Mouse (Mus musculus) bone marrow, adult 2 months (tissue): Measurements from ENCODE around the gene Fgfr2. TPM values are rescaled to one million over a fixed set of nuclear protein-coding genes. Genes with fewer than 3 reads are reported as not detected.

Source experiments
- H3K27ac ChIP-seq: fragments of 200-500 bp; 2 replicates; pipeline ENCODE4 v1.5.1; 2012; ENCODE audit warnings: low read depth, mild to moderate bottlenecking, control low read depth, inconsistent platforms, low read length; ENCODE audit not compliant: control insufficient read depth, poor library complexity, insufficient read depth
- H3K4me1 ChIP-seq: fragments of 200-500 bp; 2 replicates; pipeline ENCODE4 v1.6.1; 2011; ENCODE audit warnings: low read length; ENCODE audit not compliant: control insufficient read depth, insufficient read depth
- H3K4me3 ChIP-seq: fragments of 200-500 bp; replicated peaks from 2 replicates; pipeline ENCODE3; 2011; ENCODE audit warnings: mild to moderate bottlenecking, low read depth, low read length, control low read depth; ENCODE audit not compliant: control insufficient read depth
- CTCF ChIP-seq: fragments of 200-500 bp; IDR thresholded peaks from 2 replicates; pipeline ENCODE4 v1.5.1; 2011; ENCODE audit warnings: low read length, control low read depth; ENCODE audit not compliant: control insufficient read depth, insufficient read depth
- POLR2A ChIP-seq: fragments of 200-500 bp; IDR thresholded peaks from 2 replicates; pipeline ENCODE4 v1.6.1; 2011; ENCODE audit warnings: low read depth, mild to moderate bottlenecking, control low read depth, low read length, borderline replicate concordance; ENCODE audit not compliant: control insufficient read depth
- WGBS: fragments of 180-500 bp; shearing (Covaris S2); methylation state at CpG from one replicate; pipeline ENCODE4 v1.1.7; 2018; 5-methylcytosine and 5-hydroxymethylcytosine counted together
- polyA plus RNA-seq: library from polyadenylated mRNA; stranded (reverse); fragments of >200 nt; gene quantifications from 2 replicates; pipeline ENCODE4 v1.2.4, GENCODE M21; 2011; ENCODE audit warnings: low replicate concordance; ENCODE audit not compliant: missing spikeins, insufficient read depth, insufficient read length

Gene Fgfr2
- polyA plus RNA-seq, 1 experiment = 8.2 TPM

- TF ChIP-seq CTCF = no peak
- no peak for TF ChIP-seq POLR2A
- H3K4me3 ChIP-seq = no peak overlapping the region
- WGBS = 70% methylated on average over 6 of the region's 6 CpGs
- H3K4me1 ChIP-seq = no peaks in the 10 kb centered on the region
- no peak overlapping the region for H3K27ac ChIP-seq
Observed at GRCm38 (mm10) chr7:132487361-132487760, 635.8 kb downstream of the Fgfr2 start.

- TF ChIP-seq CTCF = no peak
- no peak for TF ChIP-seq POLR2A
- 67% methylated on average over 9 of the region's 9 CpGs for WGBS
- H3K4me3 ChIP-seq = no peak overlapping the region
- no peaks in the 10 kb centered on the region for H3K4me1 ChIP-seq
- no peak overlapping the region for H3K27ac ChIP-seq
Observed at GRCm38 (mm10) chr7:132486403-132487178, 636.6 kb downstream of the Fgfr2 start.

- H3K27ac ChIP-seq = no peak overlapping the region
- no peaks in the 10 kb centered on the region for H3K4me1 ChIP-seq
- 13% methylated on average over 5 of the region's 5 CpGs for WGBS
- no peak for TF ChIP-seq POLR2A
- no peak for TF ChIP-seq CTCF
- H3K4me3 ChIP-seq = no peak overlapping the region
Observed at GRCm38 (mm10) chr7:132484424-132484823, 638.7 kb downstream of the Fgfr2 start.

DNA sequence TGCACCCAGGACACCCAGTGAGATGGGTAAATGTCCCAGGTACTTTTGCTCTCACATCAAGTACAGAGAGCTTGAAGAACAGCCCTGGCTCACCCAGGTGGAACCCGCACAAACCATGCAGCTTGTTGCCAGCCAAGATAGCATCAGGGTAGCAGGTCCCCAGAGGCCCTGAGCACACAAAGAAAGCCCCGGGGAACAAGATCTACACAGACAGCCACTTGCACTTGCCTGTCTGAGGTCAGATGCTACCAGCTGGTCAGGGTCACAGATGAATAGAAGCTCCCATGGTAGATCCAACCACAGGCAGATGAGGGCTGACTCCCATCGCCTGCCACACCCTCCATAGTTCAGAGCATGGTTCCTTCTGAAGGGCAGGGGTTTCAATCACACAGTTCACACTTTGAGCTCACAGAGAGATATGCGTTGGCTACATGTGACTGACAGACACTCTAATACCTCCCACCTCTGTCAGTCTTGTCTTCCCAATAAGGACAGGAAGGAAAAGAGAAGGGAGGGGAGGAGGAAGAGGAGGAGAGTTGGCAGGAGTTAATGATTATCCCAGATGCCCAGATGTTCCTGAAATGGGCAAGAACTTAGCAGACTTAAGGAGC, 642.3 kb downstream of the Fgfr2 start:
- H3K4me1 ChIP-seq = no peaks in the 10 kb centered on the region
- no peak for TF ChIP-seq CTCF
- TF ChIP-seq POLR2A = no peak
- H3K27ac ChIP-seq = no peak overlapping the region
- WGBS = 66% methylated on average over 4 of the region's 4 CpGs
- H3K4me3 ChIP-seq = no peak overlapping the region

DNA sequence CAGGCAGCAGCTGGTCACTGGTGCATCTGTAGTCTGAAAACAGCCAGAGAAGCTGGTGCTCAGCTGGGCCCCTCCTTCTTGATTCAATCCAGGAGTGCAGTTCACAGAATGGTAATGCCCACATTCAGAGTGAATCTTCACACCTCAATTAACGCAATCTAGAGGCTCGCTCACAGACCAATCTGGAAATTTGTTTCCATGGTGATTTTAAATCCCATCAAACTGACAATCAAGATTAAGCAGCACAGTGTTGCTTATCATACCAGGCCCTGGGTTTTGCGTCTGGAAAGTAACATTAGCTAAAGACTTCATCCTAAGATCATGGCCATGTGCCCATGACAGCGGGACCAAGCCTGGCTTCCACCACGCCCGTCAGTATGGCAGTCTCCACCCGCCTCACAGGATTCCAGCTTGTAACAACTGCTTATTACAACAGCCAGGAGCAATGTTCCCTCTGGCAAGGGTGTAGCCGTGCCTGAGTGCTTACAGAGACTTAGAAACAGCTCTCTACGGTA, 644.8 kb downstream of the Fgfr2 start:
- TF ChIP-seq POLR2A (no peak), CTCF (no peak)
- Histone ChIP-seq H3K4me1 (no peaks in the 10 kb centered on the region), H3K4me3 (no peak overlapping the region), H3K27ac (no peak overlapping the region)
- WGBS = 78% methylated on average over 9 of the region's 9 CpGs

DNA sequence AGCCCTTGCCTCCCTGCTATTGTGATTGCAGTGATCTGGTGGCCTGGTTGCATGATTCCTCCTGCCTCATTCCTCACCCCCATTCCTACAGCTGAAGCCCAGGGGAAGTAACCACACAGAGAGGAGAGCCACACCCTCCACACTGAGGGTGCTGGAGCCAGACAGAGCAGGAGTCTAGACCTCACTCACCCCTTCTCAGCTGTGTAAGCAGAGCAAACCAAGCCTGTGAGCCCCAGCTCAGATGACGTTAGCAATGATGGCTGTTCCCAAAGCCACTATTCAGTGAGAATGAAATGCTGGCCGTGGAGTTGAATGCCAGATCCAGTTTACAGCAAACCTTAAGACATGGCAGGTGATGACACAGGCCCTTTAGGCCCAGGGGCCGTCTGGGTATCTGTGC, 645.4 kb downstream of the Fgfr2 start:
- no peaks in the 10 kb centered on the region for H3K4me1 ChIP-seq
- 76% methylated on average over 3 of the region's 3 CpGs for WGBS
- H3K4me3 ChIP-seq = no peak overlapping the region
- TF ChIP-seq POLR2A (no peak), CTCF (no peak)
- H3K27ac ChIP-seq = no peak overlapping the region

DNA sequence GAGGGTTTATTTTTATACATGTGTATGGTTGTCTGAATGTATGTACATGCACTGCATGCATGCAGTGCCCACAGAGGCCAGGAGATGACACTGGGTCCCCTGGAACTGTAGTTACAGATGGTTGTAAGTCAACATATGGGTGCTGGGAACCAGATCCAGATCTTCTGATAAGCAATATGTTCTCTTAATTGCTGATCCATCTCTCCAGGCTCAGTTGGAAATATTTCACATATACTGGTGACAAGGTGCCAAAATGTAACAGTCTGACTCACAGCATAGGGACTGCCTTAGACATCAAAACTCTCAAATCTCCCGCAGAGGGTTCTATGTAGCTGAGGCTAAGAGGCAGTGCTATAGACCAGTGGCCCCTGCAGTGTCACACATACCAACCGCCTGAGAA, 646.7 kb downstream of the Fgfr2 start:
- TF ChIP-seq CTCF (no peak), POLR2A (no peak)
- H3K4me3 ChIP-seq = no peak overlapping the region
- no peak overlapping the region for H3K27ac ChIP-seq
- H3K4me1 ChIP-seq = no peaks in the 10 kb centered on the region
- WGBS = 90% methylated on average over 2 of the region's 2 CpGs

DNA sequence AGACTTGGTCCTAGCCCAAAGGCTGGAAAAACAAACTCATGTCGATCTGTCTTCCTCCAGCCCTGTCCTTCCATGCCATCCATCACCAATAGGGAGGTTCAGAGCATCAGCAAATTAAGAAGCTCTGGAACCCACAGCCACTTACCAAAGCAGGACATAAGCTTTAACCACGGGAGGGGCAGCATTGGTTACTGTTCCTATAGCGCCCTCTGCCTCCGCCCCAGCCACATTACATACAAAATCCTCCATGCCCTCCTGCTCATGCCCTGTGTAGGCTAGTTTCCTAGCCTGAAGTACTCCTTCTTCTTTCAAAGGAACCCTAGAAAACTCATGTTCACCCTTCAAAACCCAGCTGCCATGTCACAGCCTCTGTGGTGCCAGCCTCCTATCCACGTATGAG, 648.1 kb downstream of the Fgfr2 start:
- 14% methylated on average over 5 of the region's 5 CpGs for WGBS
- no peak overlapping the region for H3K27ac ChIP-seq
- H3K4me3 ChIP-seq = no peak overlapping the region
- no peaks in the 10 kb centered on the region for H3K4me1 ChIP-seq
- TF ChIP-seq POLR2A (no peak), CTCF (peak; percentile 94)

- TF ChIP-seq CTCF = peak; percentile 45; the same call in 1 of the 2 replicates
- no peak for TF ChIP-seq POLR2A
- Histone ChIP-seq H3K4me1 (no peaks in the 10 kb centered on the region), H3K27ac (no peak overlapping the region), H3K4me3 (no peak overlapping the region)
- WGBS = 47% methylated on average over 3 of the region's 3 CpGs
Observed at GRCm38 (mm10) chr7:132471327-132471726, 651.8 kb downstream of the Fgfr2 start.
